Mouse (Mus musculus) heart, postnatal 10 days (tissue): Measurements from ENCODE around the gene Phldb3. TPM values are rescaled to one million over a fixed set of nuclear protein-coding genes. Genes with fewer than 3 reads are reported as not detected.

Experiments used
- DNase-seq, 2 experiments: peaks; one replicate each; pipeline ENCODE4 v3.0.0; 2021
- intact Hi-C: fragments of 180-260 bp; cut with DNase I; formaldehyde crosslinking; loops from one replicate; pipeline ENCODE4 v1.15.1; 2025
- total RNA-seq, 2 experiments: library from RNA; stranded (reverse); gene quantifications; 2 replicates each; pipeline ENCODE4 v1.2.3; 2021

Gene Phldb3
- total RNA-seq: under 1 TPM; 0.22 to 0.48 TPM

DNA sequence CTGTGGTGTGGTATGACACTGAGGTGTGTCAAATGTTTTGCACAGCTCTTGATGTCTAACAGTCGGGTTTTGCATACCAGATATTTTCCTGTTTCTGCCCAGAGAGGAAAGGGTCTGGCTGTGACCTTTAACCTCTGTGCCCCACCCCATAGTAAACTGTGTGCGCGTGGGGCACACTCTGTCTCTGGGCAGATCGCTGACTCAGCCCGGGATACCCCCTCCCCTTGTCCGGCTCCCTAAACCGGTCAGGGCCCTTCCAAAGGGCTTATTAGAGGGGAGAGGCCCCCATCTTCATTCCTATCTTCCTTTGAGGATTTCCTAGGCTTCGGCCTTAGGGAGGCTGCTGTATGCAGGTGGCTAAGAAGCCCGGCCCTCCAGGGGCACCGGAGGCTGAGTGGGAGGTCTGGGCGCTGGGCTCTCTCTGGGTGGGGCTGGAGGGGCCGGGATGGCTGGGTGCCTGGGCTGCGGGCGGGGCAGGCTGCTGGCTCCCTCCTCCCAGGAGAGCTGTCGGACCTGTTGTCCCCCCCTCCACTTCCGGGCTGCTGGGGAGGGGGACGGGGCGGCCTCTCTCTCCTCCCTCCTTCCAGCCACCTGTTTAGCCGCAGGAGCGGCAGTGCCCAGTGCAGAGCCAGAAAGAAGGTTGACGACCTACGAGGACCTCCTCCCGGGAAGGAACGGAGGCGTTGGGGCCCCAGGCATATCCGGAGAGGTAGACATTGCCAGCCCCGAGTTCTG is at the start of gene Phldb3:
Gene Phldb3, plus strand, starts transcription at position 620 of the 735 bp plus-strand sequence.
- intact Hi-C loops: loop anchor here (2.0 kb wide), 1 partner anchor 20 kb away; no protein-coding TSS in a partner anchor
- DNase-seq: no peak

- intact Hi-C loops: loop anchor here (5.0 kb wide), 1 partner anchor 89 kb away; no protein-coding TSS in a partner anchor
- no peak for DNase-seq
Measured at GRCm38 (mm10) chr7:24561450-24561849, 49.1 kb upstream of the Phldb3 start.

GRCm38 (mm10) chr7:24563191-24563836 is 47.2 kb upstream of the Phldb3 start:
- intact Hi-C loops: loop anchor here (5.0 kb wide), 1 partner anchor 91 kb away; no protein-coding TSS in a partner anchor
- no peak for DNase-seq

DNA sequence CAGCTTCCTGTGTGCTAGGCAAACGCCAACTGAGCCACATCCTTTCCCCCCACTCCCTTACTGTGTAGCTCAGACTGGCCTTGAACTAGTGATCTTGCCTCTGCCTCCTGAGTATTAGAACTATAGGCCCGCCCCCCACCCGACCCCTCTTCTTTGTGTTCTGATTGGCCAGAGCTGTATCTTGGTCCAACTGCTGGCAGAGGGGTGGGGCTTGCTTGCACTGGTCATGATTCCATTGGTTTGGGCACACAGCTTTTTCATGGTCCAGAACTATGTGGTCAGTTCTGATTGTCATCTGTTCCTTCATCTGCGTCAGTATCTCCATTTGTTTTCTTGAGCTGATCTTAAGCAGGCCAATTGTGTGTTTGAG is 46.7 kb upstream of the Phldb3 start:
- intact Hi-C loops: loop anchor here (1.0 to 5.0 kb wide), 2 partner anchors 33 to 92 kb away; no protein-coding TSS in a partner anchor
- no peak for DNase-seq

GRCm38 (mm10) chr7:24564607-24565265 is 45.8 kb upstream of the Phldb3 start:
- intact Hi-C loops: loop anchor here (1.0 to 5.0 kb wide), 2 partner anchors 33 to 92 kb away; no protein-coding TSS in a partner anchor
- peak; percentile 77 to 85 for DNase-seq

DNA sequence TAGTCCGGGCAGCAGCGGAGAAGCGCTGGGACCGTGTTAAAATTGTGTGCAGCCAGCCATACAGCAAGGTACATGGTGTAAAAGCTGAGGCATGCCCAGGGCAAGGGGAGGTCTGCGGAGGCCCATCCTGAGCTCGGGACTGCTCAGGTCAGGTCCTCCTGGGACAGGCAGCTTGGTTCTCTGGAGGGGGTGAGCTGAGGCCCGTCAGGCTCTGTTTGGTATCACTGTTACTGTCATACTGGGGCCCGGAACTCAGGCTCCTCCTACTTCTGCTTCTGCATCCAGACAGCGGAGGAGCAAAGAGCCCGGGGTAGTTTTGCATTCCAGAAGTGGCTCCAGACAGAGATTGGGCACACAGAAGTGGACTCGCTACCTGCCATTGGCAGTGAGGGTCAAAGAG is 44.9 kb upstream of the Phldb3 start:
- DNase-seq: no peak
- intact Hi-C loops: no loop called here

- DNase-seq: no peak
- intact Hi-C loops: no loop called here
Measured at GRCm38 (mm10) chr7:24566206-24566605, 44.4 kb upstream of the Phldb3 start.

GRCm38 (mm10) chr7:24568512-24568911 is 42.1 kb upstream of the Phldb3 start:
- intact Hi-C loops: no loop called here
- DNase-seq: no peak

- no peak for DNase-seq
- intact Hi-C loops: no loop called here
Measured at GRCm38 (mm10) chr7:24571071-24571470, 39.5 kb upstream of the Phldb3 start.

- DNase-seq: no peak
- intact Hi-C loops: no loop called here
Measured at GRCm38 (mm10) chr7:24572455-24572854, 38.1 kb upstream of the Phldb3 start.

GRCm38 (mm10) chr7:24574224-24574796 is 36.3 kb upstream of the Phldb3 start:
- intact Hi-C loops: no loop called here
- peak; percentile 25 to 29 for DNase-seq

DNA sequence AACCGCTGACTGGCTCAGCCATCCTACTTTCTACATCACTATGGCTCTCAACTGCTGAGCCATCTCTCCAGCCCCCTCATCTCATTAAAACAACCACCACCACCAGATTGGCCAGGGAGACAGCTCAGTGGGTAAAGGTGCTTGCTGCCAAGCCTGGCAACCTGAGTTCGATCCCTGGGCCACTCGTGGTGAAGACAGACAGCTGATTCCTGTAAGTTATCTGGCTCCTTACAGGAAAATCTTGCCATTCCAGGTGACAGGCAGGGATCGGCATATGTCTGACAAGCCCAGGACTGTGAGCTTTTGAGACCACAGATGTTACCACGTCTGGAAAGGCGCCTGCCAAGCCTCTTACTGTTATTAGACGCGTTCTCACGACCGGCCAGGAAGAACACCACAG is 32.8 kb upstream of the Phldb3 start:
- DNase-seq: no peak
- intact Hi-C loops: no loop called here

DNA sequence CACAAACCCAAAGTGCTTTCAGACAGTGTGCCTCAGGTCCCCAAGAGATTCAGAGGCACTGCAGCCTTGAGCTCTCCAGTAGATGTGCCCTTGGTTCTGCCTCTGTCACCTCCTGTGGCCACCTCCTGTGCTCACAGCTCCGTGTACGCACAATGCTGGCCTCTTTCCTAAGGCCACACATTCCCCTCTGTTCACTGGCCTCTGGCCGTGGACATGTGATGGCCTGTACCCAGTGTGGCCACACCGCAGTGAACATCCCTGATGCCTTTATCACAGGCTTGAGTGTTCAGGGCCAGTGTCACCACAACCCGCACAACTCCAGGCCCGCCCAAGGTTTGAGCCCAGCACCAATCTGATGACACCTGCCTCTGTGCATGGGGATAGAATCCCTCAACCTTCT is 25.7 kb upstream of the Phldb3 start:
- DNase-seq: no peak
- intact Hi-C loops: loop anchor here (1.0 kb wide), 1 partner anchor 10 kb away; no protein-coding TSS in a partner anchor

GRCm38 (mm10) chr7:24585995-24586394 is 24.6 kb upstream of the Phldb3 start:
- no peak for DNase-seq
- intact Hi-C loops: loop anchor here (1.0 kb wide), 1 partner anchor 11 kb away; no protein-coding TSS in a partner anchor

GRCm38 (mm10) chr7:24586828-24587227 is 23.7 kb upstream of the Phldb3 start:
- intact Hi-C loops: no loop called here

DNA sequence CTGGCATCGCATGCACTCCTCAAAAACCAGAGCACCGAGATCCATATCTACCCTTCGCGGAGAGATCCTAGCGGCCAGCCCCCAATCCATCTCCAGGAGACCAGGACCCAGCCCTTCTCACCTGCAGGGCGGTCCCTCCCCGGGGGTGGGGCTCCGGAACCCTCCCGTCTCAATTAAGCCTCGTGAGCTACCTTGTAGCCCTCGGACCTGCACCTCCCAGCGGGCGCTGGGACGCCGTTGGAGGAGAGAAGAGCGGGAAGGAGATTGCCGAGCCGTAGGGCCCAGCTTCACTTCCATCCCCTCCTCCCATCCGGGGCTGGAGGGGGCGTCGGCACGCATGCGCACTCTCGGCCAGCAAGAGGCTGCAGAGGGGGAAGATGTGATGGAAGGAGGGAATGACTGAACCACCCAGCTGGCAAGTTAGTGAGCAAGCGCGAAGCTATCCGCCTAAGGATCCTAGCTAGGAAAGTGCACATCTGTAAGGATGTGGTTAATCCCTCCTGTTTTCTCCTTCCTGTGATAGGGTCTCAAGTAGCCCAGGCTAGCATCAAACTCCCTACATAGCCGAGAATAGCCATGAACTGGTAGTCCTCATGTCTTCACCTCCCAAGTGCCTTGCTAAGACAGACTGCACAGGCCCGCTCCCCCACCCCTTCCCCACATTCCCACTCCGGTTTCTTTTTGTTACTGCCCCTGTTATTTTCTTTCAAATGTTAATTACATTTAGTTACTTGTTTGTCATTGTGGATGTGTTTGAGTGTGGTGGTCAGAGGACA is 23.0 kb upstream of the Phldb3 start, which contains the start of the genes Ethe1 and Zfp575:
Gene Ethe1, plus strand, starts transcription at position 214 of the 776 bp plus-strand sequence.
Gene Zfp575, minus strand, starts transcription at position 312 of the 776 bp plus-strand sequence.
- peak; percentile 63 to 72 for DNase-seq
- intact Hi-C loops: no loop called here

More at GRCm38 (mm10) chr7:24586828-24587227, 23.7 kb upstream of the Phldb3 start:
- no peak for DNase-seq

DNA sequence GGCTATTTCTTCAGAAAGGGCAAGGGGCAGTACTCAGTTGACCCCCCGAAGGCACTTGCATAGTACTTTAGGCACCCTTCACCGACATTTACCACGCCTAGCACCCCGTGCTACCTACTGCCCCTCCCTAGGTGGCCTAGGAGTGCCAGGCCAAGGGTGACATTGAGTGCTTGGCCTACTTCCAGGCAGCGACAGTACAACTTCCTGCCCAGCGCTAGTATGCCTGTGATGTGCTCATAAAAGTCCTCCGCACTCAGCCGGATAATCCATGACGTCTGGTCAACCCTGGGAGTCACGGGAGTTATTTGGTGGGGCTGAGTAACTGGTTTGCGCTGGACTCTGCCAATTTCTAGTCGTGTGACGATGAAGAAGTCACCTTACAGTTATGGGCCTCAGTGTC is 22.2 kb upstream of the Phldb3 start:
- peak; percentile 55 to 68 for DNase-seq
- intact Hi-C loops: no loop called here

GRCm38 (mm10) chr7:24591735-24592134 is 18.8 kb upstream of the Phldb3 start:
- DNase-seq: no peak
- intact Hi-C loops: no loop called here

DNA sequence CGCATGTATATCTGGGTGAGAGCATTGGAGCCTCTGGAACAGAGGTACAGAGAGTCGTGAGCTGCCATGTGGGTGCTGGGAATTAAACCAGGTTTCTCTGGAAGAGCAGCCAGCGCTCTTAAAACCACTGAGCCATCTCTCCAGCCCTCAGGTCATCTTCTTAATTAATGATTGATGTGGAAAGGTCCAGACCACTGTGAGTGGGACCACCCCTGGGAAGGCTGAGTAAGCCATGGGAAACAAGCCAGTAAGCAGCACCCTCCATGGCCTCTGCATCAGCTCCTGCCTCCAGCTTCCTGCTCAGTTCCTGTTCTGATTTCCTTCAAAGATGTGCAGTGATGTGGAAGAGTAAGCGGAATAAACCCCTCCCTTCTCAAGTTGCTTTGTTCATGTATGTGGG is 18.4 kb upstream of the Phldb3 start:
- DNase-seq: no peak
- intact Hi-C loops: no loop called here

- no peak for DNase-seq
- intact Hi-C loops: no loop called here
Measured at GRCm38 (mm10) chr7:24592781-24593180, 17.8 kb upstream of the Phldb3 start.
